Mouse (Mus musculus) 3134 (cell line): Measurements from ENCODE around the gene Polr3b.

Source experiments
- DNase-seq: peaks from one replicate; pipeline ENCODE4 v3.0.0-alpha.2; 2011; ENCODE audit warnings: low spot score; ENCODE audit not compliant: insufficient read length; ENCODE audit errors: extremely low read depth

Polr3b gene

GRCm38 (mm10) chr10:84610324-84610723 lies 11.8 kb upstream of the Polr3b start:
- DNase-seq, result no peak

GRCm38 (mm10) chr10:84610783-84611182 lies 11.3 kb upstream of the Polr3b start:
- no peak for DNase-seq

GRCm38 (mm10) chr10:84611664-84612063 lies 10.4 kb upstream of the Polr3b start:
- DNase-seq, result no peak

DNA sequence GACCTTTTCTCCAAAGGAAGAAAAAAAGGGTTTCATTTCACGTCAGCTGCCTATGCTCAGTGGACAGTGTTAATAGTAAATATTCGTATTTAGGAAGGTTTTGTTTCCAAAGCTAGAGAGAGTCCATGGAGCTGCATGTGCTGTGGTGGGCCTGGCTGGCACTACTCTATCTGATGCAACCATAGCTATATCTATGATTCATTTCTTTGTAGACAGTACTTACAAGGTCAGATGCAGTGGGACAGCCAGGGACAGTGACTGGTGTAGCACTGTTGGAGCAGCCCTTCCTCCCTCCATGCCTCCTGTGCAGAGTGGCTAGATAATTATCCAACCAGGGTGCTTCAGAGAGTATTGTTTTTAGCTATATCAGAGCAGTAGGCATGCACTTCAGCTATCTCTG lies 9.8 kb upstream of the Polr3b start:
- DNase-seq, result no peak

DNA sequence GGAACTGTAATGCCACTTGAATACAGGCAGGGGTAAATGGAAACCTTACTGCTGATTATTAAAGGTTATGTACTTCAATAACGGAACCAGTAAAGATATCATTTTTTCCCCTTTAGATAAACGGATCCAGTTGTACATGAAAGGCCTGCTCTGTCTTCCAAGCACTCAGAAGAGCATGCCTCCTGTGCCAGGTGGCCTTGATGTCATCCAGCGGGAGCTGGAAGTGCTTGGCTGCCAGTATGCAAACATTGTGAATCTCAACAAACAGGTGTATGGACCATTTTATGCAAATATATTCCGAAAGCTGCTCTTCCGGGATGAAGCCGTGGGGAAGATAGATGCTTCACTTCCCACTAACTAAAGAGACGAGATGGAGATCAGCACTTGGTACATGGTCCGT lies 8.7 kb upstream of the Polr3b start:
- no peak for DNase-seq

DNA sequence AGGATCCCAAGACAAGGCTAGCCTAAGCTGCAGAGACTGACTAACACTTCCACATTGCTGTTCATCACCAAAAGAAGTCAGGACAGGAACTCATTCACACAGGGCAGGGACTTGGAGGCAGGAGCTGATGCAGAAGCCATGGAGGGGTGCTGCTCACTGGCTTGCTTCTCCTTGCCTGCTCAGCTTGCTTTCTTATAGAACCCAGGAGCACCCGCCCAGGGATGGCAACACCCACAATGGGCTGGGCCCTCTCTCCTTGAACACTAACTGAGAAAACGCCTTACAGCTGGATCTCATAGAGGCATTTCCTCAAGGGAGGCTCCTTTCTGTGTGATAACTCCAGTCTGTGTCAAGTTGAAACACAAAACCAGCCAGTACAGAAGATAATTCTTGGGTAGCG lies 7.0 kb upstream of the Polr3b start:
- no peak for DNase-seq

DNA sequence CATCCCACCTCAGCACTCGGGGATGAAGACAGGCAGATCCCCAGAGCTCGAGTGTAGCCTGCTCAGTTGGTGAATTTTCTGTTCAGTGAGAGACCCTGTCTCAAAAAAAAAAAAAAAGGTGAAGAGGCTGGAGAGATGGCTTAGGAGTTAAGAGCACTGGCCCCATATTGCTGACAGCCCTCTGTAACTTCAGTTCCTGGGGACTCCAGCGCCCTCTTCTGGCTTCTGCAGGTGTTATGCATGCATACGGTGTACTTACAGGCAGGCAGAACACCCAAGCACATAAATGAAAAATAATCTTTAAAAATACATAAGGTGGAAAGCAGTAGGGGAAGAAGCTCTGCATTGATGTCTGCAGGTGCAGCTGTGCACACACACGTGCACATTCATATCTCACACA lies 9.1 kb downstream of the Polr3b start:
- no peak for DNase-seq

- DNase-seq, result no peak
These were observed 9.9 kb downstream of the Polr3b start for GRCm38 (mm10) chr10:84632005-84632404.

DNA sequence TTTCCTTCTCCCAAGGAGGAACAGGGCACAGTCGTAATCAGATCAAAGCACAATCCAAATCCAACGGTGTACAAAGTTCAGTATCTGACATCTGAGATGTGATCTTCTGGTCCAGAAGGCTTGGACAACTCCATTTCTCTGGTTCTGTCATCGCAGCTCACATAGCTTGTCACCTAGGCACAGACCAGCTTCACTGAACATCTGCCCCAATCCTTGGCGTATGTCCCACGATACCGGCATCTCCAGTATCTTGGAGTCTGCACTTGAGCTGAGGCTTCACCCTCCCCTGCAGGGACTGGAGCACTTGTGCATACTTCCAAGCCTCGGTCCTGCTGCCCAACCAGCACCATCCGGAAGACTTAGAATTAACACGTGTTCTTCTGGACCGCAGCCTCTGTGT lies 14.6 kb downstream of the Polr3b start:
- DNase-seq, result no peak

DNA sequence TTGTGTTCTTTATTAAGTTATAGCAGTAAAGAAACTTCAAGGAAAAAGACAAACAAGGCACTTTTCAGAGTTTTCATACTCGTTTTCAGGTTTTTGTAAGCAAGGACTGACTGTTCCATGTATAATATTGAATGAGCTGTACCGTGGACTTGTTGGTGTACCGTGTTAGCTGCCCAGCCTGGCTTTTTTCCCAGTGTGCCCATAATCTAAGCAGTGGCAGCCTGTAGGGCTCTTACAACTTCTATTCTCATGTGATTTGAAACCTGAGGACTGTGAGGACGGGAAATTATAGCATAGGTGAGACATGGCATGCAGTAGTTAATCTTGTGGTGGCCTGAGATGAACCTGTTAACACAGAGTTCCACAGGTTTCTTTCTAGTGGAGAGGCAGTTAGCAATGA lies 16.3 kb downstream of the Polr3b start:
- no peak for DNase-seq

DNA sequence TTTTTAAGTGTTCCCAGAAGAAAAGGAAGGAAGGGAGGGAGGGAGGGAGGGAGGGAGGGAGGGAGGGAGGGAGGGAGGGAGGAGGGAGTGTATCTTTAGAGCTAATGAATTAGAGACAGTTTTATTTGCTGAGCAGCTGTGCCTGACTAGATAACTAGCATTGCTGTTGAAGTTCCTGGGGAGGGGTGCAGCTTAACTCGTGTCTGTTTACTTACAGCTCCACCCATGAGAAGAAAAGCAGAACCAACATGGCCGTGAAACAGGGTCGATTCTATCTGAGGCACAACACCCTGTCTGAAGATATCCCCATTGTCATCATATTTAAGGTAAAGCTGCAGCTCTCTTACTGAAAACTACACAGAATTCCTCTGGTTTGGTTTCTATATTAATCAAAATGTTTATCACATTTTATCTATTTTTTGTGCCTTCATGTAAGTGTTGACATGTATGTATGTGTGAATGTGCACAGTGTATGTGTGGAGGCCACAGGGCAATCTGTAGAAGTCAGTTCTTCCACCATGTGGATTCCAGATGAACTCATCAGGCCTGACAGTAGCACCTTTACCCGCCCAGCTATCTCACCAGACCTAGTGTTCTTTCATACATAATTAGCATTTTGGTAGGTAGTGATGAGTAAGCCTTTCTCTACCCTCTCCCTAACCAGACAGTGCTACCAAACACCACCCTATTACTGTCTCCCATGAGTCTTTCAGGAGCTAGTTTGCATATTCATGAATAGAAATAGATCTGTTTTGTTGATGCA lies 17.6 kb downstream of the Polr3b start:
- no peak for DNase-seq

DNA sequence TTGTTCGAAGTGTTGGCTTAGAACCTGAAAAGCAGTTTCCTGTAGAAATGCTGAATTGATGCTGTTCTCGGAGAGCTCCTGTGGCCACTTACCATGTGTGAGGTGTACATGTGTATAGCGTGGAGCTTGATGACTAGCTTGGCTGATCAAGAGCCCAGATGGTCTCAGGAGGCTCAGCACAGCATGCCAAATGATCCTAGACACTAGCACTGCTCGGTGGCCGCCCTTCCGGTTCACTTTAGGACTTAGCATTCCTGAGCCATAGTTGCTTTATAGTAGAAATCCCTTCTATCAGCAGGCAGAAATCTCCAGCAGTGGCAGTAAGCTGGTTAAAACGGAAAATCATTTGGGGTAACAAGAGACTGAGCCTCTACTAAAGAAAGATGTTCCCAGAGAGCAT lies 18.8 kb downstream of the Polr3b start:
- no peak for DNase-seq

DNA sequence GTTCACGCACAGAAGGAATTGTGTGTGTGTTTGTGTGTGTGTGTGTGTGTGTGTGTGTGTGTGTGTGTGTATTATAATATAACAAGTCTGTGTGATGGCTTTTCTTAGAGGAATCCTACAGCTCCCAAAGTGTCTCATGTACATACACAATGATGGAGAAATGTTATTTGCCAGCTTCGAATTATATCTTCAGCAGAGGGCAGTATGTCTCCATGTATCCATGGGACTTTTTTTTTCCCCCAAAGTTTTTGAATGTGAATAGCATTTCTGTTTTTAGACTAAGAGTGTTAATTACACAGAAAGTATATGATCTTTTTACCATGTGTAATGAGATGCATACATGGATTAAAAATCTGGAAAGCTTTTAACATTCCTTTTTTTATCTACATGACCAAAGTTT lies 19.5 kb downstream of the Polr3b start:
- no peak for DNase-seq

- DNase-seq, result no peak
These were observed 23.8 kb downstream of the Polr3b start for GRCm38 (mm10) chr10:84645940-84646339.

GRCm38 (mm10) chr10:84646506-84647102 lies 24.5 kb downstream of the Polr3b start:
- DNase-seq, result no peak

DNA sequence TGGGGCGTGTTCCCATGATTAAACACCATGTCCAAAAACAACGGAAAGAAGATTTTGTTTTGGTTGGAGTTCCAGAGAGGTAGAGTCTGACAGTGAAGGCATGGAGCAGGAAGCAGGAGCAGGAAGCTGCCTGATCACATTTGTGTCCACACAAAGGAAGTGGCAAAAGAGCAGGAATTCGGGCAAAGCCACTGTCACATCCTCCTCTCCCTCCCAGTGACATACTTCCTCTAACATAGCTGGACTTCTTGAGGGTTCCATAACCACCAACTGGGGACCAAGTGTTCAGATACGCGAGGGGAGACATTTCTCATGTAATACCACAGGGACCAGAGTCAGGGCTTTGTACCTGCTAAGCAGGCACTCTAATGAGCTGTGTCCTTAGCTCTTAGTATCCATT lies 25.2 kb downstream of the Polr3b start:
- no peak for DNase-seq

DNA sequence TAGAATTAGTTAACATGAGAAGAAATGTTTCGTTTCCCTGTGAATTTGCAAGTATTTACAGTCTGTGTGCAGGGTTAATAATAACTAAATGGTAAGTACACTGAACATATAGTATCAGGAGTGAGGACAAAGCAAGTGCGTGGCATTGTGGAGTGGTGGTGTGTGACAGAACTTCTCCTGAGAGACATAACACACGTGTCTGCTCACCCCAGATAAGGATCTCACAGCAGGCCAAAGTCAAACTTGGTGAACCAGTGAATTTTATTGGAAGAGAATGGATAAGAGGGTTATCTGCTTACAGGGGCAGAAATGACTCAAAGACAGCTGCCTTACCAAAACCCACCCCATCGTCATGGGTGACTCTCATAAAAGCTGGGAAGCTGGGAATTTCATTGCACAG lies 26.8 kb downstream of the Polr3b start:
- DNase-seq, result no peak

- DNase-seq, result no peak
These were observed 31.9 kb downstream of the Polr3b start for GRCm38 (mm10) chr10:84654029-84654428.

DNA sequence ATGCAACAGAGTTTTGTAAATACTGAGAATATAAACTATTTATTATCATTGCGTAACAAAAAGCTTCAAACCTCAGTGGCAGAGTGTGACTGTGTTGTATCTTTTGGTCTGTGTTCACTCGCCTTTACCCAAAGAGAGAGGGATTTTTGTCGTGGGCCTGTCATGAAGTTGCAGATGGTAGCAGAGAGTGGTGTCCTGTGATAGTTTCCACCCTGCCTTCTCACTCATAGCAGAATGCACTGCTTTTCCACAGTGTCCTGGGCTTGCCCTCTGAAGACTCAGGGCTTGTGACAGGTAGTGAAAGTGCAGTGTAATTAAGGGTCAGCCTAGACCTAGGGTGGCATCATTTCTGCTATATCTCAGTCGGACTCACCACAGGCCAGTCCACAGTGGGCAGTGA lies 32.6 kb downstream of the Polr3b start:
- no peak for DNase-seq

DNA sequence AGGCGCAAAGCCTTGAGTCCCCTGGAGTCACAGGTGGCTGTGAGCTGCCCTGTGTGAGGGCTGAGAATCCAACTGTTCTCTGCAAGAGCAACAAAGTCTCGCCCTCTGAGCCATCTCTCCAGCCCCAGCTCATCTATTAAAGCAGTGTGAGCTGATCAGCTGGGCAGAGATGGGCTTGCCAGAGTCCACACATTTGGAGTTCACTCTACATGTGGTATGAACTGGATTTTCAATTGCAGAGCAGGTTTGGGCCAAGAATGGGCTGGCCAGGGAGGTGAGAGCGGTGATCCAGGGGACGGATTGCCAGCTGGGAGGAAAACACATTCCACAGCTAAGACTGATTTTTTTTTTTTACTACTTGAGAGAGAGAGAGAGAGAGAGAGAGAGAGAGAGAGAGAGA lies 34.5 kb downstream of the Polr3b start:
- no peak for DNase-seq

- no peak for DNase-seq
These were observed 35.5 kb downstream of the Polr3b start for GRCm38 (mm10) chr10:84657437-84658087.
